Mouse (Mus musculus) G1E (cell line): ENCODE data around the gene Dlx6. TPM values are rescaled to one million over a fixed set of nuclear protein-coding genes. Genes with fewer than 3 reads are reported as not detected.

Experiments
- ATAC-seq: 2 replicates; pipeline ENCODE4 v1.8.0; 2016; ENCODE audit warnings: mild to moderate bottlenecking; ENCODE audit not compliant: insufficient number of reproducible peaks, poor library complexity, low FRiP score, severe bottlenecking; ENCODE audit errors: extremely low read depth
- DNase-seq: peaks from one replicate; pipeline ENCODE4 v3.0.0; 2012; ENCODE audit warnings: low spot score
- H3K27me3 ChIP-seq: 2 replicates; pipeline ENCODE4 v1.6.1; 2012; ENCODE audit warnings: mild to moderate bottlenecking, low read length, inconsistent platforms; ENCODE audit not compliant: insufficient read depth
- H3K36me3 ChIP-seq: replicated peaks from 2 replicates; pipeline ENCODE3; 2012; ENCODE audit warnings: mild to moderate bottlenecking, inconsistent platforms
- H3K4me1 ChIP-seq: 2 replicates; pipeline ENCODE4 v1.6.1; 2012; ENCODE audit warnings: low read depth, low read length, inconsistent platforms, mixed read lengths; ENCODE audit not compliant: insufficient read depth
- H3K4me3 ChIP-seq: 2 replicates; pipeline ENCODE4 v1.5.1; 2012; ENCODE audit warnings: low read depth, mild to moderate bottlenecking, inconsistent platforms, low read length, moderate library complexity, mixed read lengths
- H3K9me3 ChIP-seq: replicated peaks from 2 replicates; pipeline ENCODE4 v1.6.1; 2012; ENCODE audit warnings: inconsistent platforms
- CTCF ChIP-seq: IDR thresholded peaks from 2 replicates; pipeline ENCODE4 v1.5.1; 2012; ENCODE audit warnings: low read depth, low read length, inconsistent platforms, mixed read lengths
- GATA1 ChIP-seq: IDR thresholded peaks from 2 replicates; pipeline ENCODE4 v1.6.1; 2012; ENCODE audit warnings: borderline replicate concordance, low read length, inconsistent platforms, mixed read lengths
- GATA2 ChIP-seq: IDR thresholded peaks from 2 replicates; pipeline ENCODE4 v1.6.1; 2012; ENCODE audit warnings: low read depth, low read length, inconsistent platforms, borderline replicate concordance
- POLR2AphosphoS5 ChIP-seq: IDR thresholded peaks from 2 replicates; pipeline ENCODE4 v1.6.1; 2012; ENCODE audit warnings: low read depth, low read length, inconsistent platforms; ENCODE audit not compliant: insufficient replicate concordance
- TAL1 ChIP-seq: conservative IDR thresholded peaks from 2 replicates; pipeline ENCODE4 v1.6.1; 2012; ENCODE audit warnings: low read depth, low read length, inconsistent platforms, mixed read lengths
- polyA plus RNA-seq: library from polyadenylated mRNA; stranded (reverse); fragments of >175 nt; gene quantifications from 2 replicates; pipeline ENCODE4 v1.2.3, GENCODE M21; 2012
- total RNA-seq, 2 experiments: library from RNA; stranded (forward) in 1 of 2; stranded (reverse) in 1 of 2; fragments of 200-1000 nt in 1 of 2; fragments of >200 nt in 1 of 2; fragmentation: Nextera tagmentation in 1 of 2; gene quantifications; 2 replicates each; pipeline ENCODE4 v1.2.3; 2014 to 2017

The Dlx6 gene
- total and polyA plus RNA-seq, 3 experiments: 1.1 TPM; not detected in 2

- no peaks in the 10 kb centered on the region for H3K9me3 ChIP-seq
- H3K27me3 ChIP-seq: peaks cover 53% of the 10 kb centered on the region
- no peak for TF ChIP-seq GATA2
- TF ChIP-seq TAL1: no peak
- TF ChIP-seq GATA1: no peak
- TF ChIP-seq CTCF: no peak
- no peak for TF ChIP-seq POLR2AphosphoS5
- ATAC-seq: no peak
- no peaks in the 10 kb centered on the region for H3K36me3 ChIP-seq
- 0 out of 2 replicates have a peak, but pooled peaks cover 4% of the 10 kb centered on the region for H3K4me1 ChIP-seq
- no peak overlapping the region for H3K4me3 ChIP-seq
- DNase-seq: no peak
Observed at GRCm38 (mm10) chr6:6858571-6858970, 4.6 kb upstream of the Dlx6 start.

DNA sequence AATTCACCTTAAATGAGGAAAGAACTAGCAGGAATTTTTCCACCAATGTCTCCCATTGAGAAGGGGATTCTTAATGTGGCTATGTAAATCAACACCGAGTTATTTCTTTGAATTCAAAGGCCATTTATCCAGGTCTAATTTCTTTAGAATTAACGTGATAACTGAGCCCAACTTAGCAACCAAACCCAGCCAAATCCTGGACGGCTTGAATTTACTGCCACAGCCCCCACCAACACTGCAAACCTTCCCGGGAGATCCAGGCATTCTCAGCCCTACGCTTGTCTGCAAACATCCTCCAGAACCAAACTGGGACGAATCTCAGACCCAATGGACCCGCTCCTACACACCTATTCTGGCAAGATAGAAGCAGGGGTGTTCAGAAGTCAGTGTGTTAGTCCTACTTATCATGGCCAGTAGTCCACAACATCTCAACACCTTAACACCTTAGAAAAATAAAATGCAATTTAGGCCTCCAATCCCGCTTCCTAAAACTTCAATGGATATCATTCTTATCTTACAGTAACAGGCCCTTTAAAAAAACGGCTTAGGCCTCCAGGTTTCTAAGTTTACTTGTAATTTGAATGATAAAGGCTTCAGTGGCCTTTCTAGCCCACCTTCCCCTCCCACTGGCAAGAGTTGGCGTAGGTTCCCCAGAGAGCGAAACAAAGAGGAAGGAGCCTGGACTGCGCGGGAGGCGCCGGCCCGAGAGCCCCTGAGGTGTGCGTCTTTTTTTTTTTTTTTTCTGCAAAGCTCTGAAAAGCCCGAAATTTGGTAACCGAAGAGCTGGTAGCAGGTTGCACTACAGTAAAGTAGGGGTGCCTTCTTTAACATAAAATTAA, 3.8 kb upstream of the Dlx6 start:
- TF ChIP-seq TAL1: no peak
- TF ChIP-seq GATA1: no peak
- TF ChIP-seq CTCF: no peak
- TF ChIP-seq POLR2AphosphoS5: no peak
- no peak for TF ChIP-seq GATA2
- ATAC-seq (no peak), DNase-seq (no peak)
- Histone ChIP-seq H3K4me1 (0 out of 2 replicates have a peak, but pooled peaks cover 4% of the 10 kb centered on the region), H3K36me3 (no peaks in the 10 kb centered on the region), H3K27me3 (peaks cover 57% of the 10 kb centered on the region), H3K4me3 (no peak overlapping the region), H3K9me3 (no peaks in the 10 kb centered on the region)

GRCm38 (mm10) chr6:6859950-6860410, 3.2 kb upstream of the Dlx6 start:
- TF ChIP-seq POLR2AphosphoS5: no peak
- no peak for TF ChIP-seq GATA1
- TF ChIP-seq GATA2: no peak
- TF ChIP-seq CTCF: no peak
- TF ChIP-seq TAL1: no peak
- 0 out of 2 replicates have a peak, but pooled peaks cover 4% of the 10 kb centered on the region for H3K4me1 ChIP-seq
- H3K36me3 ChIP-seq: no peaks in the 10 kb centered on the region
- DNase-seq: no peak
- H3K27me3 ChIP-seq: peaks cover 62% of the 10 kb centered on the region
- no peaks in the 10 kb centered on the region for H3K9me3 ChIP-seq
- ATAC-seq: no peak
- no peak overlapping the region for H3K4me3 ChIP-seq

DNA sequence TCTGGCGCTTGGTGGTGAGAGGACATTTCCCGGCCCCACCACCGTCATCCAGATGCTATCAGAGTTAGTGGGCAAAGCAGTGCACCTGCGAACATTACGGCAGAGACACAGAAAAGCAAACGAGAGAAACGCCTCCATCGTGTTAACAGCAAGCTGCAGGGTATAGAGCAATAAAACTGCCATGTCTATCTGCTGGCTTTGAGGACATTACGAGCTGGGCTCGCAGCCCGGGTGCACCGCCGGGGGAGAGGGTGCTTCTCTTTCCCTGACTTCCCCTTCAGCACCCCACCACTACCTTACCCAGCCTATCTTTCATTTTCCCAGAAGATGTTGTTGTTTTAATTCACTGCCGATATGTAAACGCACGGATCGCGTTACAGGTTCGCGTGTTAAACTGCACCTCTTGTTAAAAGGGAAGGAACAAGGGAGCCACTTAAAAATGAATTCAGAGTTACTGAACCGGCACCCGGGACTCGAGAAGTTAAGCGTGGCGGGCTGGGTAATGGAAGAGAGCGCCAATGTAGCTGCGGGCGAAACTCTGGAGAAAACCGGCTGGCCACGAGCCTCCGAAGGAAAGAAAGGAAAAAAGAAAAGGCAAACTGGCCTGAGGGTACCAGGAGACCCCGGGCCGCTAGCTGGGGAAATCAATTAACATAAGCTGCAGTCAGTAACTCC, 2.6 kb upstream of the Dlx6 start:
- no peak overlapping the region for H3K4me3 ChIP-seq
- H3K36me3 ChIP-seq: no peaks in the 10 kb centered on the region
- no peak for DNase-seq
- no peak for TF ChIP-seq GATA2
- no peak for TF ChIP-seq TAL1
- no peak for TF ChIP-seq CTCF
- no peak for TF ChIP-seq GATA1
- no peak for TF ChIP-seq POLR2AphosphoS5
- 0 out of 2 replicates have a peak, but pooled peaks cover 4% of the 10 kb centered on the region for H3K4me1 ChIP-seq
- ATAC-seq: no peak
- H3K9me3 ChIP-seq: no peaks in the 10 kb centered on the region
- H3K27me3 ChIP-seq: peaks cover 61% of the 10 kb centered on the region

DNA sequence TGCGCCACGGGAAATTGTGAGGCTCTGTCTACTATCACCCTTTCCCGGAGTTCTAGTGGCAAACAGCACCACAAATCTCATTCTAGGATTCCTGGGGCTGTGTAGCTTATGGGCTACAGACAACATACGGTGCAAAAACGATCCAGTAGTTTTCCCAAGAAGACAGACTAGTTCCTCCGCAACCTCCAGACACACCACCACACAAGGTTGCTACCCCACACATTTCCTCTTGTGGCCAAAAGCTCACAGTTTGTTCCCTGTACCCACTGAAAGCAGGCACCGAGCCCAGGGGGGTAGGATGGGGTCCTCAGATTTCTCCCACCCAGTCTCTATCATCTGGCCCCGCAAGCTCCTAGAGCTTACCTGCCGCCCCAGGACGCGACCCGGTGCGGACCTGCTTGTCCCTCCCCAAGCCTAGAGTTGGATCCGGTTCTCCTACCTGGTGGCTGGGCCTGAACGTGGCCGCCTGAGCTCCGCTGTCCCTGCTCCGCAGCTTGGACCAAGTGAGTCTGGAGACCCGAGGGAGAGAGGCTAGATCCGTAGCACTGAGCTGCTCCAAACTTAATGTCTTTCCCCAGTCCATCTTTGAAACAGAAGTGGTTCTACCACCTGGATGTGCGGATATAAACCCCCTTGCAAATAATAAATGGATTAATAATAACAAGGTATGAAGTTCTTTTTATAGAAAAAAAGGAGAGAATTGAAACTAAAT, 1.9 kb upstream of the Dlx6 start:
- Histone ChIP-seq H3K9me3 (no peaks in the 10 kb centered on the region), H3K36me3 (no peaks in the 10 kb centered on the region), H3K27me3 (peaks cover 63% of the 10 kb centered on the region), H3K4me3 (no peak overlapping the region), H3K4me1 (0 out of 2 replicates have a peak, but pooled peaks cover 4% of the 10 kb centered on the region)
- ATAC-seq (no peak), DNase-seq (no peak)
- TF ChIP-seq GATA2 (no peak), GATA1 (no peak), CTCF (no peak), TAL1 (no peak), POLR2AphosphoS5 (no peak)
